Mouse (Mus musculus): ENCODE data around the gene Lbhd2. TPM values are rescaled to one million over a fixed set of nuclear protein-coding genes. Genes with fewer than 3 reads are reported as not detected.

The Lbhd2 gene
- total RNA-seq, 2 experiments from 2014 or later: 0.59 TPM; not detected in 1

DNA sequence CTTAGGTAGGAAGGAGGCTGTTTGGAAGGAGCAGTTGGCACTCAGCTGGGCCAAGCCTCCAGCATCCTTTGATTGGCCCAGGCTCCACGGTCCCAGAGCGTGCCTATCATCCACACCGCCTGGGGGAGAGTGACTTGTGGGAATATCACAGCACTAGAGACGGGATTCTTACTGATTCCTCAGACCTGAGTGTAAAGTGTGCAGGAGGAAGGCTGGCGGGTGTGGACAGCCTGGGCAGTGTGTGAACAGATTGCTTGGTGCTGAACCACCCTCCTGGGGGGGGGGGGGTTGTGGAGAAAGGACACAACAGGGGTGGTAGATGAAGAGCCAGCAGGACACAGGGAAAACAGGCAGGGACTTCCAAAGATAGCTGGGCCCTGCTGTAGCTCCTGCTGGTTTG is 40.1 kb downstream of the Lbhd2 start:
- DNase-seq (ENCODE audit: low spot score in 2 of 2): no peak

DNA sequence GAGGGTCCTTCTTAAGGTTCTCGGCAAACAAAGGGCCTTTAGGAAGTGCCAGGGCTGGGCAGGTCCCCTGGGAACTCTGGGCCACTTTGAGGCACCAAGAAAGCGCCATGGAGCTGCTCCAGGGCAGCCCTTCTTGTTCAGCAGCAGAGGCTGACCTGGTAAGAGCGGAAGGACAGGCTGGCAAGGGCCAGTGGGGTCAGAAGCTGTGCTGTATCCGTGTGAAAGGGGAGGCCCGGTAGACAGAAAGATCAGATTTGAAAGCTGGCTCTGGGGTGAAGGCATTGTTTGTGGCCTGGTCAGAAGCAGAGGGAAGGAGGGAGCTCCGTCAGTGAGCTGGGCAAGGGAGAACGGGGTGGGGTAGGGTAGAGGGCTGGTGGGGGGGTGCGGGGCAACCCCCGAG is 40.7 kb downstream of the Lbhd2 start:
- no peak for DNase-seq (ENCODE audit: low spot score in 2 of 2)

DNA sequence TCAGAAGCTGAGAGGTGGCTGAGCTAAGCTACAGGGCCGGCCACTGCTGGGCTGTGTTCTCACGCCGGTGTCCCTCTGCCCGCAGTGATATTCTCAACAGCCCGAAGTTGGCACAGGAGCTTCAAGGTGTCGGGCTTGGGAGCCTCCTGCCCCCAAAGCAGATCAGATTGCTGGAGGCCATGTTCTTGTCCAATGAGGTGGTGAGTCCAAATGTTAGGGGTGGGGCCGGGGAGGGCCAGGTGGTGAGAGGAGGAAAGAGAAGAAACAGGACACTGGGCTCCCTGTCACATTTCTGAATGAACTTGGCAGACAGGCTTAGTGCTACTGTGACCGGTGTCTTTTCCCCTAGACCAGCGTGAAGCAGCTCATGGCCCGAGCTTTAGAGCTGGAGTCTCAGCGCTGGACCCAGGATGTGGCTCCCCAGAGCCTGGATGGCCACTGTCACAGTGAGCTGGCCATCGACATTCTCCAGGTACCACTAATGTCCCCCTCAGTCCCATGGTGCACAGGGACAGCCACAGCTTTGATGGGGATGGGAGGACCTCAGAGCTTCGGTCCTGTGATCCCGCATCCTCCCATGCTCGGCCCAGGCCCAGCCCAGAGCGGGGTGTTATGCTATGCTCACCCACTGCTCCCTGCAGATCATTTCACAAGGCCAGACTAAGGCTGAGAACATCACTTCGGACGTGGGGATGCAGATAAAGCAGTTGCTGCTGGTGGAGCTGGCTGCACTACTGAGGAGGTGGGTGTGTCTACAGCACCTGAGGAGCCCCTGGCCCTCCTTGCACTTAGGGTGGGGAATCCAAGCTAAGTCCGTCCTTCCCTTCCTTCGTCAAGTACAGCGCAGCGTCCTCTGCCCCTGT is 41.5 kb downstream of the Lbhd2 start:
- no peak for DNase-seq (ENCODE audit: low spot score in 2 of 2)

DNA sequence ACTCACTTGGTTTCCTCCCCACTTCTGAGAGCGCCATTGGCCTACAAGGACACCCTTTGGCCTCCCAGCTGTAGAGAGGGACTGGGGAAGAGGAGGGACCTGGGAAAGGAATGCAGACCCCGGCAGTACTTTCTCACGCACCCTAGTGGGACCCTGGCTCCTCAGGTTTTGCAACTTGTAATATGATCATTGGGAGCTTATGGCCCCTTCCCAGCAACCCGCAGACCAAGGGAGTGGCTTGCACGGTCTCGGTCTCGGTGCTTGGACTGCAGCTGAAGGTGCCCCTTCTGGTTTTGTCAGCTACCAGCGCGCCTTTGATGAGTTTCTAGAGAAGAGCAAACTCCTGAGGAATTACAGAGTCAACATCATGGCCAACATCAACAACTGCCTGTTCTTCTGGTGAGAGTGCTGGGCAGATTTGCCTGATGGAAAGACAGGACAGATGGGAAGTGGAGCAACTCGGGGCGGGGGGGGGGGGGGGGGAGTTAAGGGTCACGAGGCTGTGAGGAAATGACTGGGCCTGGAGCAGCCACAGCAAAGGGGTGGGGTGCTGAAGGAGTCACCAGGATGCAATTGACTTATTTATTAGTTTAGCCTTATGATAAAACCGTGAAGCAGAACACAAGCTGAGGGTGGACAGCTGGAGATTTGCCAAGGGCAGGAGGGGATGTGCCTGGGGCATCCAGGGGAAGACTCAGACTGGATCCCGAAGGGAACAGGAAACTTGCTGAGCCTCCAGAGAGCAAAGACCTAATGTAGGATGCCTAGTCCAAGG is 42.5 kb downstream of the Lbhd2 start:
- no peak for DNase-seq (ENCODE audit: low spot score in 2 of 2)

DNA sequence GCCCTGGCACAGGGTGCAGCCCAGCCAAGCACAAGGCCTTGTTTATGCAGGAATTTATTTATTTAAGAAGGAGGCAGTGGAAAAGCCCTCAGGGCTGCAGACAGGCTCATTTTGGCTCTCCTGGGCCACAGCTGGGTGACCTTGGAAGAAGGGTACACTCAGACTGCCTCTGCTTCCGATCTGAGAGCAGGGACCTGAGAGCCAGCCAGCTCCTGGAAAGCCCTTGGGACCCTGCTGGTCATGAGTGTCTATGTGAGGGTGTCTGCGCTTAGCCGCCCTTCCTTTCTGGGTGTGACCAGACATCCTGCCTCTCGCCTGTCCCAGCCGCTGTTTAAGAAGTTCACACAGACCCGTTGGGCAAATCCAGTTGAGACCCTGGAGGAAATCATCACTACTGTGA is 43.8 kb downstream of the Lbhd2 start:
- DNase-seq (ENCODE audit: low spot score in 2 of 2): no peak

DNA sequence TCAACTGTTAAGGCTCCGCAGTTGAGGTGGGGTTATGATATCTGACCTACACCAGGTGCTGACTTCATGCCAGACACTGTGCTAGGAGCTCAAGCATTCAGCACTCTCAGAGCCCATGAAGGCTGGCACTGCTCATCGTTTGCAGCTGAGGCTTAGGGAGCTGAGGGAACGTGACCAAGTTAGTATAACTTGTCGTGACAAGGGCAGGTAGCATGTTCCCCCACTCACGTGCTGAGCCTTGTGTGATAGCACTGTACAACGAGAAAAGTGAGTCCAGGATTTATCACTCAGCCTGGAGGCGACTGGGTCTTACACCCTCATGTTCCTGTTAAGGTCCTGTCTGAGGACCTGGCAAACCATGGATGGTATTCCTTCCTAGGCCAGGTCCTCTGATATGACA is 45.0 kb downstream of the Lbhd2 start:
- no peak for DNase-seq (ENCODE audit: low spot score in 2 of 2)

DNA sequence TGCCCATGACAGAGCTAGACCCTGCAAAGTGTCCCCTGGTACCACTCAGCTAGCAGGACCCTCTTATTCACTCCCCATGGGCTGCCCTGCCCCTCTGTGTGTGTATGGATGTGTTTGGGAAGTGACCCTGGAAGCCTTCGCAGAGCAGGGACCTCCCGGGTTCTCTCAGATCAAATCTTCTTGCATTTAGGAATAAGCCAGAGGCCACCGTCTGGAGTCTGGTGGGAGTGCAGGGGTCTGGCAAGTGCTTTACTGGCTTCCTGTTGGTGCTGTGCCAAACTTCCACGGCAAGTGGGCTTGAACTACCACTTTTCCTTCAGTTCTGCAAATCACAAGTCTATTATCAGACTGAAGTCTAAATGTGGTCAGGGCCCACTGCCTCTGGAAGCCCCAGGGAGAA is 47.4 kb downstream of the Lbhd2 start:
- DNase-seq (ENCODE audit: low spot score in 2 of 2): no peak

DNA sequence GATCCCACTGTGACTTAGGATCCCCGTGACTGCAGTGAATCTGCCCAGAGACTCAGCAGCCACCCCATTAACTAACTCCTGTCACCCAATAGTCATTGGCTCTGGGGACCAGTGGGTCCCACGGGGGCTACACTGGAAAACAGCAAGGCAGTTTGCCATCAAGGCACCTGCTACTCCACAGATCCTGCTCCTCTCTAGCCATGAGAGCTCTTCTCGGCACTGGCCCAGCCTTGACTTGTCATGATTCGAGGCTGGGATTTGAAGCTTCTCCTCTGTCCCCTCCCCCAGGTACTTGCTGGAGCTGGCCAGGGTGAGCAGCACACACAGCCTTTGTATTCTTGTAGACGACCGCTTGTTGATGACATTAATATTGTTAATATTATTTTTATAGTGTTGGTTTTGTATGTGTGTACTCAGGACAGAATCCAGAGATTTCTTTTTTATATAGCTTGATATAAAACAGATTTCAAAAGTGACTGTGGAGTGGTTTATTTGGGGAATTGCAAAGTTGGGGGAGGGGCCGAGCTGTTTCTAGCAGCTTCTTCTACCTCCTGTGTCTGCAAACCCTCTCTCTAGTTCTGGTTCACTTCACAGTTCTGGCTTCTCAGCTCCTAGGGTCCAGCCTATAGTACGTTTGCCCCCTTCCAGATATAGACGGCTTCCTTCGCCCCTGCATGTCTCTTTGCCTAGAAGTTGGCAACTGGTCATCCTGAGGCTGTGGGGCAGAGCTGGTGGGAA is 48.1 kb downstream of the Lbhd2 start:
- no peak for DNase-seq (ENCODE audit: low spot score in 2 of 2)

DNA sequence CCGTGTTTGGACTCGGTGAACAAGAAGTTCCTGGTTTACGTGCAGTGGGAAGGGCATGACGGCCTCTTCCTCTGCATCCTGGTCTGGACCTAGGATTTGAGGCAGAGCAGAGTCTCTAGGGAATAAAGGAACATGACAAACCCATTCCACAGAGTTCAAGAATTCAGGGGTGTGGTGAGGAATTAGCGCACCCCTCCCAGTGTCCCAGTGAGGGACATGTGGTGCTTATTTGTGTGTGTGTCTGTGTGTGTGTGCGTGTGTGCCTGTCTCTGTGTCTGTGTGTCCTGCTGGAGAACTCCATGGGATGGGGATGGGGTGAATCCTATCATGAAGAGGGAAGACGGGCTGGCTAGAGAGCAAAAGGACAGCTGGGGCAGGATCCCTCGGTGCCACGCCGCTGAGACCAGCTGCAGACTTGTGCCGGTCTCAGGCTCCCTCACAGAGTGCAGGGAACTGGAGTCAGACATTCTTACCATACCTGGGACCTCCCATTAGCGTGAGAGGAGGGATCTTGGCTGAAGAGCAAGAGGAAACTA is 48.8 kb downstream of the Lbhd2 start:
- no peak for DNase-seq (ENCODE audit: low spot score in 2 of 2)

DNA sequence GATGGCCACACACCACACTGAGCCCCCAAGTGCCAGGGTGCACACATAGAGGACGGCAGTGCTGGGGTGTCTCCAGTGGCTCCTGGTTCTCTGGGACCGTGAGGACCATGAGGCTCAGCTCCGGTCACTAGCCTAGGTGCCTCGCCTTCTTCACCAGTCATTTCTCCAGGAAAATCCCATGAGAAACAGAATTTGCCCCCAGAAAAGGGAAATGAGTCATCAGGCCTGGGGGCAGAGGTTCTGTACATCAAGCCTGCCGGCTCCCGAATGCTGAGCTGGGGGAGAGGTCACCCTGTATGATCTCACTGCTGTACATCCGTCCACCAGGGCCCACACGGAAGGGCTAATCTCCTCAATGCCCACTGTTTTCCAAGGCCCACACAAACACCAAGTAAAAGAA is 49.3 kb downstream of the Lbhd2 start:
- no peak for DNase-seq (ENCODE audit: low spot score in 2 of 2)

DNA sequence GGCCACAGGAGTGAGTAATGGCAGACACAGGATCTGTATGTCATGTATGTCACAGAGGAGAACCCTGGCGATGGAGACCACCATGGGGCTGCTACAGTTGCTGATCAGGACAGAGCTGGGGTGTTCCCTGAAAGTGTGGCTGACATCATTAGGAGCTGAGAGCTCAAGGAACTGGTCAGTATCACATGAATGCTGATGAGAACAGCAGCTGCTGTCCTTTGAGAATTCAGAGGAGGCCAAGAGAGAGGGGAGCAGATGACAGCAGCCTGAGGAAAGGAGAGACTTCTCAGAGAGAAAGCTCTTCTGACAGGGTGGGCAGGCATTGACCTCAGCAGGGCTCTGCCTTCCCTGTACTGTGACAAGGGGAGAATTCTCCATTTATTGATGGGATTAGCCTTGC is 51.1 kb downstream of the Lbhd2 start:
- no peak for DNase-seq (ENCODE audit: low spot score in 2 of 2)

Other genes starting within 250 kb of the Lbhd2 start
- gene Traf3, start 240.4 kb upstream of the Lbhd2 start, total RNA-seq (2021): 10 to 100 TPM; 31.4 to 36.9 TPM
- gene 4930595D18Rik, start 222.3 kb upstream of the Lbhd2 start, total RNA-seq (2021): under 1 TPM in 1 of 2 experiments, not detected in 1; 0.34 TPM
- gene Amn, start 135.7 kb upstream of the Lbhd2 start, total RNA-seq (2021): under 1 TPM in 1 of 2 experiments, not detected in 1; 0.44 TPM
- gene Cdc42bpb, start 29.1 kb upstream of the Lbhd2 start, total RNA-seq (2021): 10 to 100 TPM; 69.1 to 74.5 TPM
- 1 to 10 TPM; 5.0 to 6.1 TPM for gene Exoc3l4, start 10.2 kb downstream of the Lbhd2 start, total RNA-seq (2021)
- gene Tnfaip2, start 35.7 kb downstream of the Lbhd2 start, total RNA-seq (2021): 10 to 100 TPM in 1 of 2 experiments, 1 to 10 TPM in 1; 7.0 to 10.2 TPM
- gene Gm266, start 79.0 kb downstream of the Lbhd2 start, total RNA-seq (2021): 1 to 10 TPM; 6.9 to 7.5 TPM
- gene Eif5, start 131.2 kb downstream of the Lbhd2 start, total RNA-seq (2021): 100 to 1,000 TPM; 157 to 160 TPM
- 10 to 100 TPM; 62.1 to 72.5 TPM for gene Mark3, start 167.7 kb downstream of the Lbhd2 start, total RNA-seq (2021)